Mouse (Mus musculus) right cerebral cortex, postnatal 14 days (tissue): Measurements from ENCODE around the gene Ercc2.
A peak's percentile ranks its signal among the peaks of the same experiment; 100 is the strongest.

Experiments
- DNase-seq: peaks from one replicate; pipeline ENCODE4 v3.0.0; 2022

Gene Ercc2

GRCm38 (mm10) chr7:19359892-19360641 is 21.7 kb upstream of the Ercc2 start:
- peak; percentile 70 for DNase-seq

GRCm38 (mm10) chr7:19360944-19361343 is 20.9 kb upstream of the Ercc2 start:
- DNase-seq = peak; percentile 88

GRCm38 (mm10) chr7:19361720-19362119 is 20.1 kb upstream of the Ercc2 start:
- peak; percentile 79 for DNase-seq

GRCm38 (mm10) chr7:19362276-19362675 is 19.5 kb upstream of the Ercc2 start:
- DNase-seq = no peak

- no peak for DNase-seq
These were observed 17.9 kb upstream of the Ercc2 start for GRCm38 (mm10) chr7:19363881-19364280.

GRCm38 (mm10) chr7:19365376-19365775 is 16.4 kb upstream of the Ercc2 start:
- DNase-seq = no peak

GRCm38 (mm10) chr7:19368380-19368779 is 13.4 kb upstream of the Ercc2 start:
- DNase-seq = no peak

- DNase-seq = peak; percentile 77
These were observed 11.9 kb upstream of the Ercc2 start for GRCm38 (mm10) chr7:19369823-19370425.

GRCm38 (mm10) chr7:19373367-19373766 is 8.4 kb upstream of the Ercc2 start:
- DNase-seq = no peak

GRCm38 (mm10) chr7:19375368-19375767 is 6.4 kb upstream of the Ercc2 start:
- no peak for DNase-seq

- DNase-seq = no peak
These were observed 5.8 kb upstream of the Ercc2 start for GRCm38 (mm10) chr7:19376019-19376418.

- no peak for DNase-seq
These were observed 3.8 kb upstream of the Ercc2 start for GRCm38 (mm10) chr7:19378049-19378448.

GRCm38 (mm10) chr7:19382166-19382541 is 344 bp downstream of the Ercc2 start:
- peak; percentile 43 for DNase-seq

GRCm38 (mm10) chr7:19383708-19384107 is 1.9 kb downstream of the Ercc2 start:
- no peak for DNase-seq

- DNase-seq = no peak
These were observed 7.0 kb downstream of the Ercc2 start for GRCm38 (mm10) chr7:19388699-19389413.

GRCm38 (mm10) chr7:19394484-19394883 is 12.7 kb downstream of the Ercc2 start:
- DNase-seq = no peak

- DNase-seq = no peak
These were observed 17.9 kb downstream of the Ercc2 start for GRCm38 (mm10) chr7:19399496-19400280.

- DNase-seq = no peak
These were observed 19.1 kb downstream of the Ercc2 start for GRCm38 (mm10) chr7:19400946-19401345.

GRCm38 (mm10) chr7:19402535-19403112 is 20.8 kb downstream of the Ercc2 start:
- DNase-seq = no peak

GRCm38 (mm10) chr7:19403731-19404296 is 22.0 kb downstream of the Ercc2 start, which contains the start of gene Klc3:
Klc3 (minus strand) TSS chr7:19404104.
- no peak for DNase-seq

GRCm38 (mm10) chr7:19404476-19404875 is 22.7 kb downstream of the Ercc2 start, which contains the start of gene Ckm:
Ckm (plus strand) TSS chr7:19404776.
- no peak for DNase-seq

GRCm38 (mm10) chr7:19405417-19405816 is 23.6 kb downstream of the Ercc2 start:
- peak; percentile 83 for DNase-seq
